Mouse (Mus musculus) neural tube, embryonic 11.5 days (tissue): ENCODE measurements around the gene H6pd. TPM values are rescaled to one million over a fixed set of nuclear protein-coding genes. Genes with fewer than 3 reads are reported as not detected.

ENCODE experiments used
- ATAC-seq: fragments of 200-750 bp; cut with Nextera tagmentation; 2 replicates; pipeline ENCODE4 v1.8.0; 2017; ENCODE audit warnings: moderate number of reproducible peaks, mild to moderate bottlenecking, moderate TSS enrichment, moderate library complexity; ENCODE audit not compliant: insufficient read depth, low FRiP score, low TSS enrichment
- DNase-seq: peaks from one replicate; pipeline ENCODE4 v3.0.0-alpha.2; 2015; ENCODE audit warnings: low spot score
- H3K27ac ChIP-seq: fragments of 300-500 bp; sonication (generic); 2 replicates; pipeline ENCODE4 v1.5.1; 2014; ENCODE audit warnings: low read depth, mild to moderate bottlenecking, low read length
- H3K27me3 ChIP-seq: fragments of 300-500 bp; sonication (generic); 2 replicates; pipeline ENCODE4 v1.6.1; 2014; ENCODE audit warnings: mild to moderate bottlenecking, low read length, mixed read lengths; ENCODE audit not compliant: control insufficient read depth, insufficient read depth
- H3K36me3 ChIP-seq: fragments of 300-500 bp; sonication (generic); 2 replicates; pipeline ENCODE4 v1.6.1; 2014; ENCODE audit warnings: mild to moderate bottlenecking, low read length, moderate library complexity, mixed read lengths; ENCODE audit not compliant: control insufficient read depth, insufficient read depth
- H3K4me1 ChIP-seq: fragments of 300-500 bp; sonication (generic); 2 replicates; pipeline ENCODE4 v1.6.1; 2014; ENCODE audit warnings: low read length, mixed read lengths; ENCODE audit not compliant: control insufficient read depth, insufficient read depth
- H3K4me2 ChIP-seq: fragments of 300-500 bp; sonication (generic); 2 replicates; pipeline ENCODE4 v1.6.1; 2014; ENCODE audit warnings: low read depth, mild to moderate bottlenecking, moderate library complexity
- H3K4me3 ChIP-seq: fragments of 300-500 bp; sonication (generic); 2 replicates; pipeline ENCODE4 v1.5.1; 2014; ENCODE audit warnings: low read depth, low read length
- H3K9ac ChIP-seq: fragments of 300-500 bp; sonication (generic); 2 replicates; pipeline ENCODE4 v1.6.1; 2014; ENCODE audit warnings: mild to moderate bottlenecking, low read length
- H3K9me3 ChIP-seq: fragments of 300-500 bp; sonication (generic); 2 replicates; pipeline ENCODE4 v1.6.1; 2016; ENCODE audit warnings: low read length; ENCODE audit not compliant: control insufficient read depth
- WGBS: fragments of 180-500 bp; shearing (Covaris S2); extraction: QIAGEN DNeasy Blood & Tissue Kit; methylation state at CpG from one replicate; pipeline ENCODE4 v1.1.7; 2014; 5-methylcytosine and 5-hydroxymethylcytosine counted together
- polyA plus RNA-seq: library from polyadenylated mRNA; unstranded; fragments of >200 nt; fragmentation: Nextera tagmentation; extraction: Ambion mirVana; gene quantifications from 2 replicates; pipeline ENCODE4 v1.2.1, GENCODE M21; 2014

Gene H6pd
- polyA plus RNA-seq, 1 experiment from 2014 or later: 3.6 TPM

DNA sequence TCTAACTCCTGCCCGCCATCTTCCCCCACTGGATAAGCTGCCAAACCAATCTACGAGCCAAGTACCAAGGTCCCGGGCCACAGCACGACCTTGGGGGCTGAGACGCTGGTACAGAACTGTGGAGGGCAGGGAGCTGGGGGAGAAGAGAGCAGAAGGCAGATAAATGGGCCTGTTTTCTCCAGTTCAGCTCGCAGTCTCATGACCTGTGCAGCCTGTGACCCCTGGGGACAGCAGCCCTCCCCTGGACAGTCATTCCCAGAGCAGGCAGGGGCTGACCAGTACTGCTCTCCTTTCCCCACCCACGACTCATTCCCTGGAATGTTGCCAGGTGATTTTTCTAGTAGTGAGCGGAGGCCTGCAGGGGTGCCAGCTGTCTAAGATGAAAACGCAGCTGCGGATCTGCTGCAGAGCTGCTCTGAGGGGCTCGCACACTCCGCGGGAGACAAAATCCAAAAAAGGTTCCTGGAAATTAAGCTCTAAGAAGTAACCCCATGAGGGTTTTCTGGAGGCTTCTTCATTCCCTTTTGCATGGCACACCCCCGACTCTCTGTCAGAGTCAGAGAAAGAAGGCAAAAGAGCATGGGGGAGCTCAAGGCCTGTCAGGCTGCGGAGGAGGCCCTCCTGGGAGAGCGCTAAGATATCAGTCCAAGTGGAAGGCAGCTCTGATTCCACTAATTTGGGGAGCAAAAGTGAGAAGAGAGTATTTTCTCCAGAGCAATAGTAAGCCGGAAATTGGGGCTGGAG, 30.9 kb downstream of the H6pd start:
- Histone ChIP-seq H3K36me3 (no peaks in the 10 kb centered on the region), H3K4me3 (no peak overlapping the region), H3K9ac (no peak overlapping the region), H3K4me1 (peaks cover 4% of the 10 kb centered on the region; the same call in 1 of the 2 replicates), H3K4me2 (no peak overlapping the region), H3K27ac (no peak overlapping the region), H3K9me3 (no peaks in the 10 kb centered on the region), H3K27me3 (no peaks in the 10 kb centered on the region)
- DNase-seq (no peak), ATAC-seq (no peak)
- WGBS: 65% methylated on average over 17 of the region's 17 CpGs

DNA sequence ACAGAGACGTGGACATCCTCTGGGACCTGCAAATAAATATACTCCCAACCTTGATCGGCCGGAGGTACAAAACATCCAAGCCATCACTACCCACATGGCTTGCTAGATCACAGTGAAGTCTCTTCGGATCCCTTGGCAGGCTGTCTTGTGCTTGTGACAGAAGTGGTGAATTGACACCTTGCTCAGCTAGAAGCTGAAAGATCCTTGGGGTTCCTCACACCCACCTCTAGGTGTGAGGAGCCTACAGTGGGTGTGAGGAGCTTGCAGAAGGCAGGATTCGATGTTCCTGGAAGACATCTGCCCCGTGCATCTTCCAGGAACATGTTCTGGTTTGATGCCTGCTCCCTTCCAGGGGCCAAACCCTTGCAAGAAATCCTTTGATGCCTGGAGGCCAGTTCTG, 31.6 kb downstream of the H6pd start:
- Histone ChIP-seq H3K27ac (no peak overlapping the region), H3K27me3 (no peaks in the 10 kb centered on the region), H3K9ac (no peak overlapping the region), H3K36me3 (no peaks in the 10 kb centered on the region), H3K4me1 (peaks cover 4% of the 10 kb centered on the region; the same call in 1 of the 2 replicates), H3K4me2 (no peak overlapping the region), H3K9me3 (no peaks in the 10 kb centered on the region), H3K4me3 (no peak overlapping the region)
- DNase-seq (no peak), ATAC-seq (no peak)
- WGBS: 82% methylated on average over 6 of the region's 6 CpGs

DNA sequence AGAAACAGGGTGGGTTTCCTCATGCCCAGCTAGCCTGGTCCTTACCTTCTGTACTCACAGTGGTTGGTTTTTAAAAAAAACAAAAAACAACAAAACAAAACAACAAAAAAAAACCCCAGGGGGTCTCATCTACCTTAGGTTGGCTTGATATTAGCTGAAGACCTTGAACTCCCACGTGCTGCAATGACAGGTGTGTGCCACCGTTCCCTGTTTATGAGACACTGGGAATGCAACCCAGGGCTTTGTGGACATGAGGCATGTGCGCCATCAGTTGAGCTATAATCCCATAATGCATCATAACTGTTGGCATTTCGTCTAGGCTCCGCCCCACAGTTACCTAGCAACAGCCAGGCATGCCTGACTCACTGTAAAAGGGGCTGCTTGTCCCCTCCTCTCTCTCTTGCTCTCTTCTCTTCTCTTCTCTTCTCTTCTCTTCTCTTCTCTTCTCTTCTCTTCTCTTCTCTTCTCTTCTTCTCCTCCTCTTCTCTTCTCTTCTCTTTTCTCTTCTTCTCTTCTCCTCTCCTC, 33.0 kb downstream of the H6pd start:
- ATAC-seq (no peak), DNase-seq (no peak)
- Histone ChIP-seq H3K36me3 (no peaks in the 10 kb centered on the region), H3K27me3 (no peaks in the 10 kb centered on the region), H3K4me1 (peaks cover 4% of the 10 kb centered on the region; the same call in 1 of the 2 replicates), H3K9ac (no peak overlapping the region), H3K4me3 (no peak overlapping the region), H3K27ac (no peak overlapping the region), H3K9me3 (no peaks in the 10 kb centered on the region), H3K4me2 (no peak overlapping the region)
- WGBS: 79% methylated on average over 5 of the region's 5 CpGs

DNA sequence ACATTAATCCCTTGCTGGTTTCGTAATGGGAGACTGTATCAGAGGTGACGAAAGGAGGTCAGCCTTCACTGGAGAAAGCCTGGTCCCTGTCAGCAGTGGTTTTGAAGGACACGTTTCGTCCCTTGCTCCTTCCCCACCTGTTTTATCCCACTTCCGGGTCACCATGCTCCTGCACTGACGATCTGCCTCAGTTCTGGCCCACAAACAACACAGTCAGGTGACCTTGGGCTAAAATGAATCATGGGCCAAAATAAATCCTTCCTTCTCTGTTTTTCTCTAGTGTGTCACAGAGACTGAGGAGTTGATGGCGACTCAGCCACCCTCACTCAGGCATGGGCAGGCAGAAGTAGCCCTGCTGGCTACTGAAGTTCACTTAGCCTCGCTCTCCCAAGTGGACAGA, 33.5 kb downstream of the H6pd start:
- Histone ChIP-seq H3K36me3 (no peaks in the 10 kb centered on the region), H3K27ac (no peak overlapping the region), H3K4me3 (no peak overlapping the region), H3K27me3 (no peaks in the 10 kb centered on the region), H3K9ac (no peak overlapping the region), H3K9me3 (no peaks in the 10 kb centered on the region), H3K4me2 (no peak overlapping the region), H3K4me1 (peaks cover 4% of the 10 kb centered on the region; the same call in 1 of the 2 replicates)
- WGBS: 79% methylated on average over 8 of the region's 8 CpGs
- ATAC-seq: no peak
- DNase-seq: no peak

DNA sequence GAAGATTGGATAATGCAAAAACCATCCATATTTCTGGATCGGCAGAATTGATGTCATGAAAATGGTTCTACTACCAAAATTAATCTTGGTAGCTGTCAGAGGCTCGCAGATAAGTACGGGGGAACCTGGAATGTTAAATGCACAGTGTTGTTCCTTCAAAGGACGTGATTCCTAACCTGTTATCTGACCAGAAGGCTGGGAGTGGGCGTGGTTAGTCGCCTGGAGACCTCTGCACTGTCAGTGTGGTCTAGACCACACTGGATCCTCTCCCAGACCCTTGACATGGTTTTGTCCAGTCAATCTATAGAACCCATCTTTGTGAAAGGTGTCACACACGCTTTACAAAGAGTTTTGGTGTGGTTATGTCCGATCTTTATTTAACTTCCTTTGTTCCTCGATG, 37.4 kb downstream of the H6pd start:
- Histone ChIP-seq H3K4me1 (no peaks in the 10 kb centered on the region), H3K36me3 (no peaks in the 10 kb centered on the region), H3K9ac (no peak overlapping the region), H3K27ac (no peak overlapping the region), H3K27me3 (no peaks in the 10 kb centered on the region), H3K9me3 (no peaks in the 10 kb centered on the region), H3K4me2 (no peak overlapping the region), H3K4me3 (no peak overlapping the region)
- 74% methylated on average over 9 of the region's 9 CpGs for WGBS
- DNase-seq (no peak), ATAC-seq (no peak)

DNA sequence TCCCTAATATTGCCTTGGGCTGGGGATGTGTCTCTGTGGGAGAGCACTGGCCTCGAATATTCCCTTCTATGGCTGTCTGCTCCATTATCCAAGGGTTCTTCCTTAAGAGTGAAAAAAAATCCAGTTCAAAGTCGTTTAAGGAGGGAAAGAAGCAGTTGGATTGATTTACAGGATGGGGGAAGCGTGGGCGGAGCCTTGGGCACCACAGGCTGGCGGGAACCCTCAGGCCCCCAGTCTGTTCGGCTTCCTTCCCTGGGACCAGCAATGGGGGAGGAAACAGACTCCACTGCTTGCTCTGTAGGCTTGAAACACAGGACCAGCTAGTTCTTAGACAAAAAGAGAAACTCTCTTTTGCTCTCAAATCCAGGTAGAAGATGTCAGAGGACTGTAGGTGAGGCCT, 40.3 kb downstream of the H6pd start:
- Histone ChIP-seq H3K4me2 (no peak overlapping the region), H3K36me3 (no peaks in the 10 kb centered on the region), H3K4me1 (no peaks in the 10 kb centered on the region), H3K27me3 (no peaks in the 10 kb centered on the region), H3K4me3 (no peak overlapping the region), H3K9ac (no peak overlapping the region), H3K9me3 (no peaks in the 10 kb centered on the region), H3K27ac (no peak overlapping the region)
- ATAC-seq (no peak), DNase-seq (no peak)
- WGBS: 35% methylated on average over 6 of the region's 6 CpGs

DNA sequence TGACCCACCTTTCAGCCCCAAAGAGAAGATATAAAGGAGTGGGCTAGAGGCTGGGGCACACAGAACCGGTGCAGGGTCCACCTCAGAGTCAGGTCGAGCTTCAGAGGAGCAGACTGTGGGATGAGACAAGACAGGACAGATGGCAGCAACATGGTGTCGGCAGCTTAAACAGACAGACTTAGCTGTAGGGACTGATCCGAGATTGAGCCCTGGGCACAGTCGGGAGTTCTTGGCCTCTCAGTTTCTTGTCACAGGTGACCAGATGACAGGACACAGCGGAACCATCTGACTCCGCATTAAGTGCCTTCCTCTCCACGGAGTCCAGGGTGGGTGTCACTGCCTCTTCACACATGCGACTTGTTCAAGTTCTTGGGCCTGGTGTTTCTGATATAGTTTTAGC, 41.9 kb downstream of the H6pd start:
- DNase-seq: no peak

DNA sequence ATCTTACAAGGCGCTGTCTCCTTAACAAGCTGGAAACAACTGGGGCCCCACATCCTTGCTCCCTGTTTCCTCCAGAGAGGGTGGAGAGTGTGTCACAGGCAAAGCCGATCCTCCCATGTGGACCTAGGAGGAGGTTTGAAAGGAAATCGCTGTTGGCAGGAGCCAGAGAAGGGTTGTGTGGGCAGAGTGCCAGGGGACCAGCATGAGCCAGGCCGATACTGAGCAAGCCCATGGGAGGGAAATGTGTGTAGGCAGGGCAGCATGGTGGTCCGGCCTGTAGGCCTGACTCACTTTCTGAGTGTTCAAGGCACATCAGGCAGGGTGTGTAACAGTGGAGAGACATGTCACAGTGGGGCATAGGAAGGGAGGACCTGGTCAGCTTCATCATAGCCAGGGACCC, 42.6 kb downstream of the H6pd start:
- Histone ChIP-seq H3K4me1 (no peaks in the 10 kb centered on the region), H3K27me3 (no peaks in the 10 kb centered on the region), H3K9ac (no peak overlapping the region), H3K9me3 (no peaks in the 10 kb centered on the region), H3K4me2 (no peak overlapping the region), H3K4me3 (no peak overlapping the region), H3K27ac (no peak overlapping the region), H3K36me3 (no peaks in the 10 kb centered on the region)
- DNase-seq (no peak), ATAC-seq (no peak)
- 81% methylated on average over 5 of the region's 5 CpGs for WGBS

More for the DNA sequence above, 41.9 kb downstream of the H6pd start:
- H3K4me1 ChIP-seq: no peaks in the 10 kb centered on the region
- H3K9me3 ChIP-seq: no peaks in the 10 kb centered on the region
- no peaks in the 10 kb centered on the region for H3K36me3 ChIP-seq
- H3K4me3 ChIP-seq: no peak overlapping the region
- H3K4me2 ChIP-seq: no peak overlapping the region
- WGBS: 89% methylated on average over 9 of the region's 9 CpGs
- H3K27ac ChIP-seq: no peak overlapping the region
- ATAC-seq: no peak
- H3K27me3 ChIP-seq: no peaks in the 10 kb centered on the region
- no peak overlapping the region for H3K9ac ChIP-seq

DNA sequence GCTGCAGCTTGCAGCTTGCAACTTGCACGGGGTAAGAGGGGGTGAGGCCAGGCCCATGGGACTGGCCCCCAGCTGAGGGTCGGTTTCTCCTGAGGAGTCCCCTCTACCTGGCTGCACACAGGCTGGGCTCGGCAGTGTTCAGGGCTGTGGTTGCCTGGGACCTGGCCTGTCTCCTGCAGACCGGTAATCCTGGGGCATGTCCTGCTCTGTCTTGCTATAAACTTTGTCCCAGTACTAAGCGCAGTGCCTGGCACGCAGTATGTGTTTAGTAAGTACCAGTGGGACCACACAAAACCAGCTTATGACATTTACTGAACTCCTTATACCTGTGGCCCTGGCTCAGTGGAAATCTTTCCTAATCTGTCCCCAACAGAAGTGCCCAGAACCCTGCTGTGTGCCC, 43.2 kb downstream of the H6pd start:
- H3K9me3 ChIP-seq: no peaks in the 10 kb centered on the region
- no peaks in the 10 kb centered on the region for H3K36me3 ChIP-seq
- no peak overlapping the region for H3K4me3 ChIP-seq
- ATAC-seq: no peak
- no peak overlapping the region for H3K27ac ChIP-seq
- H3K4me2 ChIP-seq: no peak overlapping the region
- H3K4me1 ChIP-seq: no peaks in the 10 kb centered on the region
- no peak for DNase-seq
- 76% methylated on average over 6 of the region's 6 CpGs for WGBS
- H3K27me3 ChIP-seq: no peaks in the 10 kb centered on the region
- H3K9ac ChIP-seq: no peak overlapping the region
